Mouse (Mus musculus): ENCODE results near the gene Nipa2. TPM values are rescaled to one million over a fixed set of nuclear protein-coding genes. Genes with fewer than 3 reads are reported as not detected.
A peak's percentile ranks its signal among the peaks of the same experiment; 100 is the strongest.
"Not testable (repeated sequence)": the region's sequence is repeated elsewhere in the genome, so short reads cannot be mapped to it uniquely, and the experiment has no call there.

Gene Nipa2
- total and polyA plus RNA-seq, 3 experiments = 26.3 to 28.6 TPM; not detected in 1

DNA sequence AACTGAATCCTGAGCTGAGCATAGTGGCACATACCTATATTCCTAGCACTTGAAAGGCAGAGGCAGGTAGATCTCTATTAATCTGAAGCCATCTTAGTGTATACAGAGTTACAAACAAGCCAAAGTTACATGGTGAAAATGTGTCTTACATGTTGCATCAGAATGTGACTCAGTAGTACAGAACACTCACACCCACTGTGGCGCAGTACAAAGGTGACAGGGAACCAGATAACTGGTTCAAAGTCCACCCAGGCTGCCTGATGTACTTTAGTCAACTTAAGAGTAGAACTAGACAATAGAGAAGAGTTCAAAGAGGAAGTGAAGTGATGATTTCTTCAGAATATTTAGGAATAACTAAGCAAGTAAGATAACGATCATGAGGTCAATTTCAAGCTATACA is 27.3 kb downstream of the Nipa2 start:
- Histone ChIP-seq H3K9me3 (replicated peaks; ENCODE audit: insufficient read depth, low read length) (no peaks in the 10 kb centered on the region), H3K9ac (ENCODE audit: control insufficient read depth, low read depth, low read length, poor library complexity, severe bottlenecking) (no peak overlapping the region), H3K27ac (ENCODE audit: control insufficient read depth, low read depth, low read length) (no peak overlapping the region; the same call in 1 of the 2 replicates), H3K79me2 (ENCODE audit: control insufficient read depth, insufficient read depth, low read length, poor library complexity) (no peaks in the 10 kb centered on the region), H3K27me3 (ENCODE audit: control insufficient read depth in 1 of 2, insufficient read depth in 2 of 2, low read length in 2 of 2) (no peaks in the 10 kb centered on the region), H3K36me3 (ENCODE audit: control insufficient read depth in 1 of 2, insufficient read depth in 2 of 2, low read length in 2 of 2) (peaks cover 4 to 13% of the 10 kb centered on the region in 2 experiments; a peak in 3 of 4 replicates), H3K4me3 (ENCODE audit: control insufficient read depth in 1 of 2, insufficient read depth in 1 of 2, low read depth in 2 of 2, low read length in 2 of 2) (no peak overlapping the region), H3K4me1 (ENCODE audit: control insufficient read depth in 1 of 2, insufficient read depth in 2 of 2, low read length in 2 of 2) (no peaks in the 10 kb centered on the region; a peak in 1 of 4 replicates)
- DNase-seq (ENCODE audit: low read depth, low spot score) = peak; percentile 35
- TF ChIP-seq MYC (IDR thresholded peaks at IDR 0.05; ENCODE audit: low read depth, low read length) = no peak
- no peak for TF ChIP-seq KAT2A (conservative IDR thresholded peaks at IDR 0.05; ENCODE audit: low read depth, low read length)
- no peak for TF ChIP-seq NELFE (IDR thresholded peaks at IDR 0.05; ENCODE audit: low read depth, low read length)
- TF ChIP-seq TBP (IDR thresholded peaks at IDR 0.05; ENCODE audit: low read depth, low read length) = no peak

DNA sequence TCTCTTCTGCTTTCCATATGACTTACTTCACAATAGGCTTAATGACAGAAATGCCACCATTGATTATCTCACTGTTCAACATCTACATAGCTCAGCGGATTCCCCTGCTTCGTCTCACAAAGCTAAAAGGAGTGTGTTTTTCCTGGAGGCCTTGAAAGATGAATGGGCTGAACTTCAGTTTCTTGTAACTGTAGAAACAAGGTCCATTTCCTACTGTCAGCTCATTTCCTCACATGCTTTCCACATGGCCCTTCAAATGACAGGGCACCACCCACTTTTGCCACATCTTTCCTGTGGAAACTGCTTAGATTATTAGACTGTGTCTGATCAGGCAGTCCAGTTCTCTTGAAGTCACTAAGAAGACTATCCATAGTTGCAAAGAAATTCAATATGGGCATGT is 33.6 kb downstream of the Nipa2 start:
- no peaks in the 10 kb centered on the region for H3K9me3 ChIP-seq (replicated peaks; ENCODE audit: insufficient read depth, low read length)
- no peaks in the 10 kb centered on the region for H3K27me3 ChIP-seq (ENCODE audit: control insufficient read depth in 1 of 2, insufficient read depth in 2 of 2, low read length in 2 of 2)
- H3K4me1 ChIP-seq (ENCODE audit: control insufficient read depth in 1 of 2, insufficient read depth in 2 of 2, low read length in 2 of 2) = no peaks in the 10 kb centered on the region
- H3K4me3 ChIP-seq (ENCODE audit: control insufficient read depth in 1 of 2, insufficient read depth in 1 of 2, low read depth in 2 of 2, low read length in 2 of 2) = no peak overlapping the region
- H3K9ac ChIP-seq (ENCODE audit: control insufficient read depth, low read depth, low read length, poor library complexity, severe bottlenecking) = no peak overlapping the region
- TF ChIP-seq USF2 (IDR thresholded peaks at IDR 0.05; ENCODE audit: borderline replicate concordance in 1 of 2, insufficient read depth in 1 of 2, low read depth in 1 of 2, low read length in 2 of 2) = no peak
- no peak for TF ChIP-seq SIN3A (IDR thresholded peaks at IDR 0.05; ENCODE audit: low read length)
- no peak for TF ChIP-seq TBP (IDR thresholded peaks at IDR 0.05; ENCODE audit: low read depth, low read length)
- TF ChIP-seq SMC3 (IDR thresholded peaks at IDR 0.05; ENCODE audit: low read depth, low read length) = no peak
- TF ChIP-seq MAFK (IDR thresholded peaks at IDR 0.05; ENCODE audit: borderline replicate concordance, low read depth, low read length) = no peak
- TF ChIP-seq CHD1 (IDR thresholded peaks at IDR 0.05; ENCODE audit: low read depth, low read length) = no peak
- no peak for DNase-seq (ENCODE audit: low read depth, low spot score)
- H3K27ac ChIP-seq (ENCODE audit: control insufficient read depth, low read depth, low read length) = no peak overlapping the region
- no peaks in the 10 kb centered on the region for H3K79me2 ChIP-seq (ENCODE audit: control insufficient read depth, insufficient read depth, low read length, poor library complexity)
- peaks cover 2 to 11% of the 10 kb centered on the region in 2 experiments; a peak in 2 of 4 replicates for H3K36me3 ChIP-seq (ENCODE audit: control insufficient read depth in 1 of 2, insufficient read depth in 2 of 2, low read length in 2 of 2)

DNA sequence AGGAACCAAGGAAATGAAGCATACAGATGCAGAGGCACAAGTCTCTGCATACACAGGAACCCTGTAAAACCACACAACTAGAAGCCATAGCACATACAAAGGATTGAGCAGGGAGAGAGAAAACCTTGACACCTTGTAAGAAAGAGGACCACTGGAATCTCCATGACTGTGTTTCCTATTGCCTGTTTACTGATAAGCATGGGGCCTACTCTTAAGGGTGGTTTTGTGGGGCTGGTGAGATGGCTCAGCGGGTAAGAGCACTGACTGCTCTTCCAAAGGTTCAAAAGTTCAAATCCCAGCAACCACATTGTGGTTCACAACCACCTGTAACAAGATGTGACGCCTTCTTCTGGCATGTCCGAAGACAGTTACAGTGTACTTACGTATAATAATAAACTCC is 35.0 kb downstream of the Nipa2 start:
- no peaks in the 10 kb centered on the region for H3K9me3 ChIP-seq (replicated peaks; ENCODE audit: insufficient read depth, low read length)
- peak; percentile 33 for DNase-seq (ENCODE audit: low read depth, low spot score)
- peak; percentile 96 for TF ChIP-seq TBP (IDR thresholded peaks at IDR 0.05; ENCODE audit: low read depth, low read length)
- no peak for TF ChIP-seq SMC3 (IDR thresholded peaks at IDR 0.05; ENCODE audit: low read depth, low read length)
- H3K4me1 ChIP-seq (ENCODE audit: control insufficient read depth in 1 of 2, insufficient read depth in 2 of 2, low read length in 2 of 2) = no peaks in the 10 kb centered on the region
- H3K9ac ChIP-seq (ENCODE audit: control insufficient read depth, low read depth, low read length, poor library complexity, severe bottlenecking) = no peak overlapping the region
- H3K36me3 ChIP-seq (ENCODE audit: control insufficient read depth in 1 of 2, insufficient read depth in 2 of 2, low read length in 2 of 2) = peaks cover 2 to 8% of the 10 kb centered on the region in 2 experiments; a peak in 2 of 4 replicates
- H3K79me2 ChIP-seq (ENCODE audit: control insufficient read depth, insufficient read depth, low read length, poor library complexity) = no peaks in the 10 kb centered on the region
- no peaks in the 10 kb centered on the region for H3K27me3 ChIP-seq (ENCODE audit: control insufficient read depth in 1 of 2, insufficient read depth in 2 of 2, low read length in 2 of 2)
- H3K27ac ChIP-seq (ENCODE audit: control insufficient read depth, low read depth, low read length) = no peak overlapping the region
- H3K4me3 ChIP-seq (ENCODE audit: control insufficient read depth in 1 of 2, insufficient read depth in 1 of 2, low read depth in 2 of 2, low read length in 2 of 2) = no peak overlapping the region

DNA sequence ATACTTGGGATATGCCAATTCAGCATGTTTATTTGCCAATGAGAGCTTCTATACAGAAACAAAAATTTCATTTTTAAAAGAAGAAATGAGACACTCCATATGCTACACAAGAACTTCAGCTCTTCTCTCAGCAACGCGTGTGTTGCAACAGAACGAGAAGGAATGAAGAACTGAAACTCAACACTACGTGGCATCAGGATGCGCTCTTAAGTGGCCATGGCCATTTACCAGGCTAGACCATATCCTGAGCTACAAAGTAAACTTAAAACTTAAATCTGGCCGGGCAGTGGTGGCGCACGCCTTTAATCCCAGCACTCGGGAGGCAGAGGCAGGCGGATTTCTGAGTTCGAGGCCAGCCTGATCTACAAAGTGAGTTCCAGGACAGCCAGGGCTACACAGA is 43.9 kb downstream of the Nipa2 start:
- not testable (repeated sequence) for H3K4me3 ChIP-seq (ENCODE audit: control insufficient read depth in 1 of 2, insufficient read depth in 1 of 2, low read depth in 2 of 2, low read length in 2 of 2); H3K27me3 ChIP-seq (ENCODE audit: control insufficient read depth in 1 of 2, insufficient read depth in 2 of 2, low read length in 2 of 2); H3K36me3 ChIP-seq (ENCODE audit: control insufficient read depth in 1 of 2, insufficient read depth in 2 of 2, low read length in 2 of 2); H3K79me2 ChIP-seq (ENCODE audit: control insufficient read depth, insufficient read depth, low read length, poor library complexity); DNase-seq (ENCODE audit: low read depth, low spot score); H3K9ac ChIP-seq (ENCODE audit: control insufficient read depth, low read depth, low read length, poor library complexity, severe bottlenecking); H3K27ac ChIP-seq (ENCODE audit: control insufficient read depth, low read depth, low read length); H3K9me3 ChIP-seq (replicated peaks; ENCODE audit: insufficient read depth, low read length); H3K4me1 ChIP-seq (ENCODE audit: control insufficient read depth in 1 of 2, insufficient read depth in 2 of 2, low read length in 2 of 2)
